Mouse (Mus musculus): ENCODE measurements around the gene Surf1.

Gene Surf1

GRCm38 (mm10) chr2:26915927-26916728, at the start of gene Surf1, which contains the start of gene Surf2:
TSS of gene Surf1 (minus strand) at chr2:26916530.
TSS of gene Surf2 (plus strand) at chr2:26916367.
- DNase-seq (ENCODE audit: low spot score in 2 of 2) = peak; percentile 74 to 88

GRCm38 (mm10) chr2:26964724-26965370, 48.5 kb upstream of the Surf1 start:
- DNase-seq (ENCODE audit: low spot score in 2 of 2) = no peak

GRCm38 (mm10) chr2:26963923-26964723, 47.8 kb upstream of the Surf1 start, which contains the start of gene Rexo4:
TSS of gene Rexo4 (minus strand) at chr2:26964386.
- DNase-seq (ENCODE audit: low spot score in 2 of 2) = peak; percentile 91 to 95

DNA sequence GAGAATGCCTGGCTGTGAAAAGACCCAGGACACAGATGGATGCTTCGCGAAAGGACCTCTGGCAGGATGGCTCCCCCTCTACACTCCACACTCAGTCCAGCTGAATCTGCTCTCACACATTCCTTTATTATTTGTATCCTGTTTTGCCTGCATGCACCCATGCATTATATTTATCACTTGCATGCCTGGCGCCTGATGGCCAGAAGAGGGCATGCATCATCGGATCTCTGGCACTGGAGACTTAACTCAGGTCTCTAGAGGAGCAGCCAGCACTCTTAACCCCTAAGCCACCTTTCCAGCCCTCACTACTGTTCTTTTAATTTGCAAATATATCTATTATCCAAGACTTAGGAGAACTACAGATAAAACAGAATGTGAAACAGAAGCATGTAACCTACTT, 44.4 kb upstream of the Surf1 start:
- DNase-seq (ENCODE audit: low spot score in 2 of 2) = no peak

GRCm38 (mm10) chr2:26957488-26957859, 41.1 kb upstream of the Surf1 start:
- no peak for DNase-seq (ENCODE audit: low spot score in 2 of 2)

- no peak for DNase-seq (ENCODE audit: low spot score in 2 of 2)
These were observed 40.6 kb upstream of the Surf1 start for GRCm38 (mm10) chr2:26956811-26957487.

GRCm38 (mm10) chr2:26954735-26955395, 38.5 kb upstream of the Surf1 start:
- no peak for DNase-seq (ENCODE audit: low spot score in 2 of 2)

GRCm38 (mm10) chr2:26952866-26953265, 36.5 kb upstream of the Surf1 start:
- no peak for DNase-seq (ENCODE audit: low spot score in 2 of 2)

- no peak for DNase-seq (ENCODE audit: low spot score in 2 of 2)
These were observed 35.9 kb upstream of the Surf1 start for GRCm38 (mm10) chr2:26952193-26952592.

GRCm38 (mm10) chr2:26951346-26951905, 35.1 kb upstream of the Surf1 start:
- DNase-seq (ENCODE audit: low spot score in 2 of 2) = no peak

DNA sequence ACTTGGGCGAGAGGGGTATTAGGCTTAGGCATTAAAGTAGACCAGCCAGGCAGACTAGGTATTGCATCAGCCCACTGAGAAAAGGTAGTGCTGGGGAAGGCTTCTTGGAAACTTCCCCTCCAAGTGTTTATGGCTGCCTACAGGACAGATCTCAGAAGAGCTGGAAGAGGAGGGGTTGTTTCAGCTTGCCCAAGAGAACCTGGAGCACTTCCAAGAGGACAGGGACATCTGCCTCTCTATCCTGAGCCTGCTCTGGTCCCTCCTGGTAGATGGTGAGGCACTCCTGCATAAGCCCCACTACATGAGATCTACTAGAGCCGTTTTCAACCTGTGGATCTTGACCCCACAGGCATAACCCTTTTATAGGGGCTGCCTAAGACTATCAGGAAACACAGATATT, 34.1 kb upstream of the Surf1 start:
- DNase-seq (ENCODE audit: low spot score in 2 of 2) = no peak

DNA sequence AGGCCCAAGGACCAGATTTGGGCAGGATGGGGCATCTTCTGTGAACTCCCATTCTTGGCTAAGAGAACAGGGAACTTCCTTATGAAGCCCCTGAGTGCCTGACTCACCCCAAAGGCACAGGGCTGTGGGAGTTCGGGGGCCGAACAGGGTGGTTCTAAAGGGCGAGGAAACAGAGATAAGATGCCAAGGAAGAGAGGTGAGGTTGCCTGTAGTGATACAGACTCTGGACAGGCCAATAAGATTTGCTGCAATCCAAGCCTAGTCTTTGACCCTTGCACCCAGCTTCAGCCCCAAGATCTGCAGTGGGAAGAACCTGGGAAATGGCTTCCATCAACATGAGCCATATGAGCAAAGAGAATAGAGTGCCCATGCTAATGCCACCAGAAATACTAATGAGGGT, 26.9 kb upstream of the Surf1 start:
- no peak for DNase-seq (ENCODE audit: low spot score in 2 of 2)

DNA sequence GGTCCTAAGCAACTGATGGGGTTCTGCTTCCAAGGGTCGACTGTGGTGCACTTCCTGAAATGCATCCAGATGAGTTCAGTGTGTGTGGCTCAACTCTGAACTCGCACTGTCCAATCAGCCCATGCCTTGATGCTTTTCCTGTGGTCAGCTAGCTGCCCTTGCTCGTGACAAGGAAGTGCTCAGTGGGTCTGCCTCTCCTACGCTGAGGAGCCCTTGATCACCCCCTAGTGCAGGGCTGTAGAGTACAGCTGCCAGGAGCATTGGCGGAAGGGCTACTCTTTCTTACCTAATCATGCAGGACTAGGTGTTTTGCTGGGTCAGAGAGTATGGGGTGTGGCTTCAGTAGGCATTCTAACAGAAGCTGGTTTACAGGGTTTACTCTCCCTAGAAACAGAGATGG, 25.2 kb upstream of the Surf1 start:
- DNase-seq (ENCODE audit: low spot score in 2 of 2) = no peak

DNA sequence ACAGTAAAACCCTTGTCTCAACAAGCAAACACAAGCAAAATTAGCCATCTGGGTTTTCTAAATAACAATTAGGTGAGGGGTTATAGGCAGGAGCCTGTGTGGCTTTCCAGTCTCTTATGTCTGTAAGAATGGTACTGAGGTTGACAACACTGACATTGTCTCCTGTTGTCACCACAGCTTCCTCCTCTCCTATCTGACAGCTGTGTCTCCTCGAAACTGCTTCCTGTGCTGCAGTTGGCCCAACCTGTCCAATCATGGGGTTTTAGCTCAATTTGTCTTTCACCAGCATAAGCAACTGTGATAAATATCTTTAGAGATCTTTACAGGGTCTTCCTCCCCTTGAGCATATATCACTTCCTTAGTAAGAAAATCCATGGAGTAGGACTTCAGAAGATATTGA, 20.1 kb upstream of the Surf1 start:
- DNase-seq (ENCODE audit: low spot score in 2 of 2) = no peak

GRCm38 (mm10) chr2:26935286-26935685, 19.0 kb upstream of the Surf1 start:
- no peak for DNase-seq (ENCODE audit: low spot score in 2 of 2)

- DNase-seq (ENCODE audit: low spot score in 2 of 2) = peak; percentile 76 to 91
These were observed 17.1 kb upstream of the Surf1 start, which contains the start of the genes Surf4 and Stkld1 for GRCm38 (mm10) chr2:26933304-26934055. TSS of gene Surf4 (minus strand) at chr2:26933928. TSS of gene Stkld1 (plus strand) at chr2:26934047.

DNA sequence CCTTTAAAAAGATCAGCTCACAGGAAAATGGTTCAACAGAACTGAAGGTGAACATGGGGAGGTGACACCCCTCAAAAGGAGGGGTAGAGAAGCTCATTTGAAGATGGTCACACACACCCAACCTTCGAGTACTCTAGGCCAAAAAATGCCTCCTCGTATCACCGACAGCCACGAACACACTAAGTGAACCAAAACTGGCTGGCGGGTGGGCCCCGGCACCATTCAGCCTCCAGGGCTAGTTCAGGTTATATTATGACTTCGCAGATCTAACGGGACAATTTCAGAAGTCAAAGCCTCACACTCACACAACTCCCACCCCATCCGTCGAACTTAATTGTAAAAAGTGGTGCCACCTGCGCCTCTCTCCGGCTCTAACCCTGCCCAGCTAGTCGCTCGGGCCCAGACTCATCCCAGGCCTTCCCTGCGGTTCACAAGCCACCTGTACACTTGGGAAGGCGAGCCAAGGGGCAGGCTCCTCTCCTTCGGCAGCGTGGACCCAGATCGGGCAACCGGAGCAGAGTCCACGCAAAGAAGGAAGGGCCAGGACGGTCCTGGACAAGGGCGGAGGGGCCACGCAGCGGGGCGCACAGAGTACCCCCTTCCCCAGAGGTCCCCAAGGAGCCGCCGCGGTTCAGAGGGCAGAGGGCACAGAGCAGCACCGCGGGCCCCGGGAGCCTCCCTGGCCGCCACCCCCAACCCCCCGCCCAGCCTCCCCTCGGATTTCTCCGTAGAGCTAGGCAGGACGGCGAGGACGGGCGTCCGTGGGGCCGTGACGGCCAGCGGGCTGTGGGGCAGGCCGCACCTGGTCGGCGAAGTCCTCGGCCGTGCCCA, 16.4 kb upstream of the Surf1 start:
- DNase-seq (ENCODE audit: low spot score in 2 of 2) = no peak

- DNase-seq (ENCODE audit: low spot score in 2 of 2) = peak in 1 of 2 experiments; percentile 85
These were observed 14.1 kb upstream of the Surf1 start for GRCm38 (mm10) chr2:26930390-26930789.

Measured in left cerebral cortex, adult 9 months (tissue).